Mouse (Mus musculus) lung, postnatal 0 days (tissue): ENCODE measurements around the gene Gap43. TPM values are rescaled to one million over a fixed set of nuclear protein-coding genes. Genes with fewer than 3 reads are reported as not detected.
"Not testable (repeated sequence)": the region's sequence is repeated elsewhere in the genome, so short reads cannot be mapped to it uniquely, and the experiment has no call there.

Experiments
- ATAC-seq: fragments of 200-750 bp; cut with Nextera tagmentation; 2 replicates; pipeline ENCODE4 v1.8.0; 2017; ENCODE audit warnings: moderate library complexity
- DNase-seq: peaks from one replicate; pipeline ENCODE4 v3.0.0-alpha.2; 2016; ENCODE audit warnings: low spot score
- H3K27ac ChIP-seq: fragments of 300-500 bp; sonication (generic); 2 replicates; pipeline ENCODE4 v1.5.1; 2014; ENCODE audit warnings: antibody characterized with exemption, mild to moderate bottlenecking, low read length, mixed read lengths
- H3K27me3 ChIP-seq: fragments of 300-500 bp; sonication (generic); replicated peaks from 2 replicates; pipeline ENCODE4 v1.6.1; 2014; ENCODE audit warnings: low read length, mixed read lengths; ENCODE audit not compliant: insufficient read depth
- H3K36me3 ChIP-seq: fragments of 300-500 bp; sonication (generic); 2 replicates; pipeline ENCODE4 v1.6.1; 2014; ENCODE audit warnings: low read length, mixed read lengths; ENCODE audit not compliant: insufficient read depth
- H3K4me1 ChIP-seq: fragments of 300-500 bp; sonication (generic); 2 replicates; pipeline ENCODE4 v1.6.1; 2014; ENCODE audit warnings: antibody characterized with exemption, low read depth, low read length, mixed read lengths; ENCODE audit not compliant: insufficient read depth
- H3K4me2 ChIP-seq: fragments of 300-500 bp; sonication (generic); replicated peaks from 2 replicates; pipeline ENCODE4 v1.6.1; 2014; ENCODE audit warnings: low read depth, mild to moderate bottlenecking, low read length, moderate library complexity, mixed read lengths
- H3K4me3 ChIP-seq: fragments of 300-500 bp; sonication (generic); 2 replicates; pipeline ENCODE4 v1.5.1; 2014; ENCODE audit warnings: low read depth, low read length
- H3K9ac ChIP-seq: fragments of 300-500 bp; sonication (generic); replicated peaks from 2 replicates; pipeline ENCODE4 v1.6.1; 2014; ENCODE audit warnings: low read depth, mild to moderate bottlenecking
- H3K9me3 ChIP-seq: fragments of 300-500 bp; sonication (generic); 2 replicates; pipeline ENCODE4 v1.6.1; 2016; ENCODE audit warnings: low read length, mixed read lengths
- CTCF ChIP-seq: IDR thresholded peaks from 2 replicates; pipeline ENCODE4 v1.5.1; 2016; ENCODE audit warnings: antibody characterized with exemption, mild to moderate bottlenecking
- EP300 ChIP-seq: IDR thresholded peaks from 2 replicates; pipeline ENCODE4 v1.6.1; 2016; ENCODE audit warnings: antibody characterized with exemption, mild to moderate bottlenecking, control low read depth
- WGBS: fragments of 180-500 bp; shearing (Covaris S2); extraction: QIAGEN DNeasy Blood & Tissue Kit; methylation state at CpG from one replicate; pipeline ENCODE4 v1.1.7; 2014; 5-methylcytosine and 5-hydroxymethylcytosine counted together
- polyA plus RNA-seq: library from polyadenylated mRNA; unstranded; fragments of >200 nt; fragmentation: Nextera tagmentation; extraction: Ambion mirVana; gene quantifications from 2 replicates; pipeline ENCODE4 v1.2.1, GENCODE M21; 2015

Gene Gap43
- polyA plus RNA-seq, 1 experiment from 2014 or later = 16.3 TPM

DNA sequence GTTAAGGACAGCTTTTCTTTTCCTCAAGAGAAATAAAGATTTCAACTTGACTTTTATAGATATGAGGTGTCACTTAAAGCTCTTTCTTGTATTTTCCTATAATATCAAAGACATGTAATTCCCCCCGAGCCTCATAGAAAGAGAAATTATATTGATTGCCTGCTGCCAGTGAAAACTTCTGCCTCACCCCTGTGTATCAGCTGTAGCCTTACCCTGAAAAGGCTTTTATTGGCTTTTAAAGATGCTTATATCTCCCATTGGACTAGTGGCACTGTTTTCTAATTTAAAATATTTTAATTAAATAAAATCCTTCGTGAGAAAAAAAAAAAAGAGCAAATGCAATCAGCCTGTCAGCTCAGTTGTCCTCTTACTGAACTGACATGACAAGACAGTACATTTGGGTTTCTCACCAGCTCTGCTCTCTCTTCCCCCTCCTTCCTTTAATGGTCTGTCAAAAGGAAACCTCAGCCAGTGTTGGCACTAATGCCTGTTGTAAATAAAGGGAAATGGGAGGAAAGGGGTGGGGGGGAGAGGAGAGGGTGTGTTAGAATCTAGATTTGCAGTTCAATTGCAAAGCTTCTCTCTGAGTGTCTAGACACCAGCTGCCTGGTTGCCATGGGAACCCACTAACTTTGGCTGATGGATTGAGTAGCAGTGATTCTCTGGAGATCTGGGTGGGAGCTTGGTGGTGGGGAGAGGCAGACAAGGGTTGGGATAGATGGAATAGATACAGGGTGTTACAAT is 71.4 kb downstream of the Gap43 start:
- no peaks in the 10 kb centered on the region for H3K36me3 ChIP-seq
- TF ChIP-seq CTCF = no peak
- no peak for TF ChIP-seq EP300
- ATAC-seq (peak; percentile 62), DNase-seq (peak; percentile 17)
- H3K9ac ChIP-seq = no peak overlapping the region
- H3K27ac ChIP-seq = no peak overlapping the region
- H3K4me3 ChIP-seq = no peak overlapping the region
- no peaks in the 10 kb centered on the region for H3K27me3 ChIP-seq
- no peaks in the 10 kb centered on the region for H3K9me3 ChIP-seq
- 24% methylated on average over 2 of the region's 2 CpGs for WGBS
- no peak overlapping the region for H3K4me2 ChIP-seq
- H3K4me1 ChIP-seq = no peaks in the 10 kb centered on the region

DNA sequence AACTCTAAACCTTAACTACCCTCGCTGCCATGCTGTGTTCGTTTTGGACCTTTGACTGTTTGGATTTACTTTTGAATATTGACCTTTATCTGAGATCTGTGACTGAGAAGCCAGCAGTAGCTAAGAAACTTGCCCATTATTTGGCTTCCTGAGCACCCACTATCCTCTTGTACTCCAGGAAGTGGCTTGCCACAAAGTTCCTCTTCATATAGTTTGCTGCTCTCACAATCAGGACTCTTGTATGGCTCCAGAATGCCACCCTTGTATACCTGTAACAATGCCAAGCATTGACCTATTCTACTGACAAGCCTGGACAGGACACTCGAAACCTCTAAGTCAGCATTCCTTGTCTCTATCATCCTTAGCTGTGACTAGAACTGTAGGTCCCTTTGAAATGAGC is 75.3 kb downstream of the Gap43 start:
- Histone ChIP-seq H3K27me3 (no peaks in the 10 kb centered on the region), H3K27ac (no peak overlapping the region), H3K4me2 (no peak overlapping the region), H3K36me3 (no peaks in the 10 kb centered on the region), H3K9me3 (no peaks in the 10 kb centered on the region), H3K9ac (no peak overlapping the region), H3K4me3 (no peak overlapping the region), H3K4me1 (no peaks in the 10 kb centered on the region)
- DNase-seq = no peak
- ATAC-seq = no peak
- 64% methylated on average over 3 of the region's 3 CpGs for WGBS
- TF ChIP-seq CTCF (no peak), EP300 (no peak)

DNA sequence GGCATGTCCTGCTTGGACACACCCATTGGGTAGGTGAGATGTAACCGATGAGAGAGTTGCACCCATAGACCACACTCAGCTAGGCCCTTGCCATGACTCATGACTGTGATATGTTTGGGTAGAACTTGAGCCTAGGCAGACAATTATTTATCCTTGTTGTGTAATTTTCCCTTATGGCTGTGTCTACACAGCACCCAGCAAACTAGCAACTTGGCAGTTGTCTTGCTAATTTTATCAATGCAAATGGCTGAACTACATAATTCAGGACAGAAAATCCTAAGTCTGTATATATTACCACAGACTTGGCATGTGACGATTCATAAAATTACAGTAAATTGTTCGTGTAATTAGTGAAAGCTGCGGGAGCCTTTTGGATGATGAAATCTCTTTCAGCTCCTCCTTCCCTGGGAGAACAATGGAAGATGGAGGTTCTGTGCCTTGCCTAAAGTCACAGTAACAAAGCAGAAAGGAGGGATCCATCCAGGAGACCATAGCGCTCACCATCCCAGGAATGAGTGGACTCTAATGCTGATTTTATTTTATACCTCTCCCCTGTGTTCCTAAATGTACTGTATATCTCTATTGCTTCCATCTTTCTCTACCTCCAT is 77.4 kb downstream of the Gap43 start:
- DNase-seq (no peak), ATAC-seq (no peak)
- no peak overlapping the region for H3K4me3 ChIP-seq
- 84% methylated on average over 5 of the region's 5 CpGs for WGBS
- H3K36me3 ChIP-seq = no peaks in the 10 kb centered on the region
- no peaks in the 10 kb centered on the region for H3K9me3 ChIP-seq
- TF ChIP-seq CTCF (no peak), EP300 (no peak)
- H3K27ac ChIP-seq = no peak overlapping the region
- no peak overlapping the region for H3K4me2 ChIP-seq
- H3K4me1 ChIP-seq = no peaks in the 10 kb centered on the region
- H3K27me3 ChIP-seq = no peaks in the 10 kb centered on the region
- no peak overlapping the region for H3K9ac ChIP-seq

DNA sequence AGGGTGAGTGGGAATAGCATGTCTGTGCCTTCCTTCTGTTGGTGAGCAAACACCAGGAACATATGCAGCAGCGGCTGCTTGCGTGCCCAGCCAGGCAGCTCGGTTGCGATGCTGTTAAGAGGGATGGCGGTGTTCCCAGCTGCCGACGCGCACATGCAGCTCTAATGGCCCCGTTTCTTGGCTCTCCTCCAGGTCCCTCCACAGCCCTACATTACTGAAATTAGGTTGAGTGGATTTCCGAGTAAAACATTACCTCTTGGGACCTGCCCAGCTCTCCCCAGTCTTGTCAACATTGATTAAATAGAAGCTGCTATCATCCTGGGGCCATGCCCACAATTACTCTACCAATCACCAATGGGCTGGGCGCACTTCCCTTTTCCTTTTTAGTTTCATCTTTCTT is 84.8 kb downstream of the Gap43 start:
- ATAC-seq (no peak), DNase-seq (no peak)
- Histone ChIP-seq H3K4me2 (no peak overlapping the region), H3K36me3 (no peaks in the 10 kb centered on the region), H3K27me3 (no peaks in the 10 kb centered on the region), H3K9me3 (no peaks in the 10 kb centered on the region), H3K4me1 (no peaks in the 10 kb centered on the region), H3K4me3 (no peak overlapping the region), H3K27ac (no peak overlapping the region), H3K9ac (no peak overlapping the region)
- TF ChIP-seq CTCF (no peak), EP300 (no peak)
- 65% methylated on average over 11 of the region's 11 CpGs for WGBS

DNA sequence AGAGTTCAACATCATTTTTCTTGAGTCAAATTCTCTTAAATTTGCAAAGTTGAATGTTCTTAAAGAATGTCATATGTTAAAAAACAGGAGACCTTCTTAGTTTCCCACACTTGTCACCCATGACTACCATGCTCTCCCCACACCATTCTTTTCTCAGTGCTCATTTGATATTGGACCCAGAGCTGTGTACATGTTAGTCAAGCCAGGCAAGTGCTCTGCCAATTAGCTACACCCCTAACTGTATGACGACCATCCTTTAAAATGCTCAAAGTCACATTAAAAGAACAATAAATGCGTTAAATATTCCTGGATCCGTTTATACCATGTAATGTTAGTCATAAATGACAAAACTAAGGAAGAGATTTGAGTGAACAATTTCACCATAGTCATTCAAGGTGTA is 85.2 kb downstream of the Gap43 start:
- no peak for DNase-seq
- Histone ChIP-seq H3K9me3 (no peaks in the 10 kb centered on the region), H3K4me1 (no peaks in the 10 kb centered on the region), H3K4me3 (no peak overlapping the region), H3K9ac (no peak overlapping the region), H3K4me2 (no peak overlapping the region), H3K36me3 (no peaks in the 10 kb centered on the region), H3K27ac (no peak overlapping the region), H3K27me3 (no peaks in the 10 kb centered on the region)
- WGBS = 76% methylated on average over 3 of the region's 3 CpGs
- TF ChIP-seq CTCF (no peak), EP300 (no peak)
- ATAC-seq = no peak

DNA sequence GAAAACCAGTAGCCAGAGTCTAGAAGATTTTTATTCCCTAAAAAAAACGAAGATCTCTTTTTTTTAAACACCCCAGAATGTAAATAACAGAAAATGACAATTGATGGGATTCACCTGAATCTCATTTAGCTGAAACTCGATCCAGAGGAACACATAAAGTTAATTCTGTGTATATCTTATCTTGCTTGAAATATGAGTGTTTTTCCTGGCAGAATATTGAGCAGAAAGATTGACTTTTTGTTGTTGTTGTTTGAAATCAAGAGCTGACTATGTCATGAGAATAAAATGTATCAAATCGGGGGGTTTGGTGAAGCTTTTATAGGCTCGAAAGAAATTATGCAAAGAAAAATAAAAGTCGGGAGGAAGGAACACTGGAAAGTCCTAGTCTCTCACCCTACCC is 88.2 kb downstream of the Gap43 start:
- no peaks in the 10 kb centered on the region for H3K9me3 ChIP-seq
- 65% methylated on average over 5 of the region's 5 CpGs for WGBS
- H3K36me3 ChIP-seq = no peaks in the 10 kb centered on the region
- DNase-seq (no peak), ATAC-seq (no peak)
- no peak overlapping the region for H3K27ac ChIP-seq
- no peak for TF ChIP-seq EP300
- TF ChIP-seq CTCF = no peak
- H3K4me2 ChIP-seq = no peak overlapping the region
- H3K27me3 ChIP-seq = no peaks in the 10 kb centered on the region
- H3K4me3 ChIP-seq = no peak overlapping the region
- no peak overlapping the region for H3K9ac ChIP-seq
- no peaks in the 10 kb centered on the region for H3K4me1 ChIP-seq

DNA sequence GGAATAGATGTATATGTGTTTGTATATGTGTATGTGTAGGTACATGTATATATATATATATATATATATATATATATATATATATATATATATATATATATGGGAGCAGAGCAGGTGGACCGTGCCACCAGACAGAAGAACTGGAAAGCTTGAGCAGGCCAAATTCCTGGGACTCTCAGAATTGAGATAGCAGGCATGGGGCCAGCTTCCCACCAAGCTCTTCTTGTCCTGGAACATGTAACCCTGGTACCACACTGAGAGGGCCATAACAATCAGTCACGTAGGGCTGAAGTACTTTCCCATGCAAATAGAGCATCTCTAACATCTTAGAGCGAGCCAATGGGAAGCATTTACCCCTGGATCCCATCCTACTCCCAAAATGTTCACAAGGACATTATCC is 96.3 kb downstream of the Gap43 start:
- DNase-seq, ATAC-seq: not testable (repeated sequence)
- whole genome bisulfite sequencing = 68% methylated on average over 3 of the region's 3 CpGs

More for the DNA sequence above, 96.3 kb downstream of the Gap43 start:
- H3K9me3 ChIP-seq, H3K4me2 ChIP-seq, H3K27me3 ChIP-seq, H3K9ac ChIP-seq, H3K36me3 ChIP-seq, H3K27ac ChIP-seq, H3K4me3 ChIP-seq, H3K4me1 ChIP-seq: not testable (repeated sequence)
